Mouse (Mus musculus) small intestine, adult 2 months (tissue): ENCODE results near the gene Il3.

ENCODE experiments used
- CTCF ChIP-seq: fragments of 200-500 bp; IDR thresholded peaks from 2 replicates; pipeline ENCODE4 v1.5.1; 2012; ENCODE audit warnings: low read depth, mild to moderate bottlenecking, control low read depth, inconsistent platforms, low read length, moderate library complexity, mixed read lengths; ENCODE audit not compliant: insufficient replicate concordance, insufficient read length; ENCODE audit errors: extremely low read depth
- POLR2A ChIP-seq: fragments of 200-500 bp; IDR thresholded peaks from 2 replicates; pipeline ENCODE4 v1.6.1; 2012; ENCODE audit warnings: low read depth, mild to moderate bottlenecking, control low read depth, inconsistent platforms, low read length, moderate library complexity

DNA sequence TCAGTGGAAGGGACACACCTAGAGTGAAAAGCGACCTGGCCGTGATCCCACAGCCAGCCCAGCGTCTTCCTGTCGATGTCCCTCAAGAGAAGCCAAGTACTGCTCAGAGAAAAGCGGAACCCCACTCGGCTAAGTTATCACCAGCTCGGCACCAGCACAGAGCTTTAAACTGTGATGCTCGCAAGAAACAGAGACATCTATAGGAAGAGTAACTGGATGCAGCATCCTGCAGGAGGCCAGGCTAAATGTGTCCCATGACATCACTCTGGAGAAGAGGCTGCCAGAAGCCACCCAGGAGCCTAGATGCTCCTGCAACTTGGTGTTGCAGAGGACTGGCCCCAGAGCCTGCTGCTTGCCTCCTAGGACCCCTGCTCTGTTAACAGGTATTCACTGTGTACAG is 34.9 kb upstream of the Il3 start:
- TF ChIP-seq POLR2A, result no peak
- TF ChIP-seq CTCF, result no peak
